Mouse (Mus musculus): ENCODE measurements at regions not wholly inside any gene's neighbourhood (a gene's known extent, or its start where the extent isn't known, plus 50 kb on each side); places are given as distances from the start of the nearest gene placed in this dataset.

- TF ChIP-seq CTCF (IDR thresholded peaks at IDR 0.05; ENCODE audit: low read depth) (no peak), EP300 (IDR thresholded peaks at IDR 0.05; ENCODE audit: low read depth) (no peak)
These were observed 279.5 kb upstream of the Nmur2 start for GRCm38 (mm10) chr11:56320293-56320692.
